Mouse (Mus musculus) urinary bladder, postnatal 10 days (tissue): Measurements from ENCODE around the gene Ncapd3.

Source experiments
- DNase-seq: peaks from one replicate; pipeline ENCODE4 v3.0.0; 2022; ENCODE audit warnings: low spot score

Gene Ncapd3

GRCm38 (mm10) chr9:27122963-27123362 is 93.0 kb downstream of the Ncapd3 start:
- DNase-seq = no peak

DNA sequence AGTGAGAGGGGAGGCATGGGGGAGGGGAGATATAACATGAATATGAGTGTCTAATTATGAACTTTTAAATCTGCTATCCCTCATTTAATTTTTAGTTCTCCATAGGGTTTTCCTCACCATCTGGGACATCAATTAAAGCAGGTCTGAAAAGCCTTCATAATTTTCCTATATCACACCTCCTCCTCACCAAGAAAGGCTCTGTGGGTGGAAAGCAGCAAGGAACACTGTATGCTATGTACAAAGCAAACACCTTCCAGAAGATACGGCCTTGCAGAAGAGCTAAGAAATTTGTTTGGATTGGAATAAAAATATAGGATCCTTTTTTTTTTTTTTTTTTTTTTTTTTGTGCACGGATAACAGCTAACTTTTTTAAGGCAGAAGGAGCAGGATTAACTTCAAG is 94.0 kb downstream of the Ncapd3 start:
- no peak for DNase-seq

DNA sequence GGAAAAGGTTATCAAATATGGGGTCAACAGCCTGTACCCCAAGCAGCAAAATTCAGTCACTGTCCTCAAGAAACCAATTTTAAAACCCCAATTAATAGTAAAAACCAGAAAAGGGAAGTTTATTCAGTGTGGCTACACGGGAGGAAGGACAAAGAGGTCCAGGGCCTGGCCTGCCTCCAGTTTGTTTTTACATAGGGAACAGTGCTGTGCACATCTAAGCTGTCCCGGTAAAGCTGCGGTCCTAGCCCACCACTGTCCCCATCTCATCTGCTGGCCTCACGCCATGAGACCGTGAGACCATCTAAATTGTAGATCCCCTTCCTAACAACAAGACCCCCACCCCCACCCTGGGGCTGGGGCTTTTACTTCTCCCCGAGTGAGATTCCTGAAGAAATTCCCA is 95.5 kb downstream of the Ncapd3 start:
- DNase-seq = no peak

GRCm38 (mm10) chr9:27126543-27126942 is 96.6 kb downstream of the Ncapd3 start:
- no peak for DNase-seq

- no peak for DNase-seq
Observed at GRCm38 (mm10) chr9:27128629-27129028, 98.7 kb downstream of the Ncapd3 start.

GRCm38 (mm10) chr9:27134410-27134809 is 104.4 kb downstream of the Ncapd3 start:
- DNase-seq = no peak

GRCm38 (mm10) chr9:27135372-27135771 is 105.4 kb downstream of the Ncapd3 start:
- no peak for DNase-seq

DNA sequence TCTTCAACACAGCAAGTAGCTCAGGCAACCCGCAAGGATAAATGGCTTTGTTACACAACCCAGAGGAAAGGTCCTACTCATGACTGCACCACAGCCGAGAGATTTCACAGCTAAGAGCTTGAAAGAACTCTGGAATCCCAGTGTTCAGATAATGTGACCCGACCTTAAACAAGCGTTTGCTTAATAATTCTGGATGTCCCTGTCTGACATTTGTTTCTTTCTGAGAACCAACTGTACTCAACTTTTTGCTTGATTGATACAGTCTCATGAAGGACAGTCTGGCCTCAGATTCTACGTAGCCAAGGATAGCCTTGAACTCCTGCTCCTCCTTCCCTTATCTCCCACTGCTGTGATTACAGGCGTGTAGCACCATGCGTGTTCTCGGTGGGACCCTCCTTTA is 106.7 kb downstream of the Ncapd3 start:
- no peak for DNase-seq

GRCm38 (mm10) chr9:27140432-27141065 is 110.6 kb downstream of the Ncapd3 start:
- no peak for DNase-seq

DNA sequence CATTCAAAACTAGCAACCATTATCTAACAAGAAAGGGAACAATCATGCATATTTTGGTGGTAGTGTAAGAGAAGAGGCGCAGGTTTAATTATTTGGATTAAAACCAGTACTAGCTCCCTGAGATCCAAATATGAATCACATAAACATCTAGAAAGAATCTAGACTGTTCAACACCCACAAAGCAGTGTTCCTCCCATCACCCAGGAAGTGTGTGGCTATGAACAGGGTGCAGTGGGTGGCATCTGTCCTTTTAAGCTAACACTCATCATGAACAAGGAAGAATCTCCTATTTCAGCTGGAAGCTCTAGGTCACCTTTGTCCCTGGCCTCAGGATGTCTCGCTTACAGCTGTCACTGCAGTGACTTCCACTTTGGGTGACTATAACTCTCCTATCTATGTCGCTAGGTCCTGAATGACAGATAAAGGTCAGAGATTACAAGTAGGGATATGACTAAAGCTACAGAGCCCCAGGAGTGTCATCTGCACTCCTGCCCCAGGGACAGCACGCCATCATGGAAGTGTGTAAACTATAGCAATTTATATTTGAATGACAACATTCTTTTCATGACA is 114.4 kb downstream of the Ncapd3 start:
- DNase-seq = no peak
